Mouse (Mus musculus): ENCODE results near the gene Adra2b. TPM values are rescaled to one million over a fixed set of nuclear protein-coding genes. Genes with fewer than 3 reads are reported as not detected.

The Adra2b gene
- total RNA-seq (2021), result under 1 TPM; 0.61 to 0.88 TPM

DNA sequence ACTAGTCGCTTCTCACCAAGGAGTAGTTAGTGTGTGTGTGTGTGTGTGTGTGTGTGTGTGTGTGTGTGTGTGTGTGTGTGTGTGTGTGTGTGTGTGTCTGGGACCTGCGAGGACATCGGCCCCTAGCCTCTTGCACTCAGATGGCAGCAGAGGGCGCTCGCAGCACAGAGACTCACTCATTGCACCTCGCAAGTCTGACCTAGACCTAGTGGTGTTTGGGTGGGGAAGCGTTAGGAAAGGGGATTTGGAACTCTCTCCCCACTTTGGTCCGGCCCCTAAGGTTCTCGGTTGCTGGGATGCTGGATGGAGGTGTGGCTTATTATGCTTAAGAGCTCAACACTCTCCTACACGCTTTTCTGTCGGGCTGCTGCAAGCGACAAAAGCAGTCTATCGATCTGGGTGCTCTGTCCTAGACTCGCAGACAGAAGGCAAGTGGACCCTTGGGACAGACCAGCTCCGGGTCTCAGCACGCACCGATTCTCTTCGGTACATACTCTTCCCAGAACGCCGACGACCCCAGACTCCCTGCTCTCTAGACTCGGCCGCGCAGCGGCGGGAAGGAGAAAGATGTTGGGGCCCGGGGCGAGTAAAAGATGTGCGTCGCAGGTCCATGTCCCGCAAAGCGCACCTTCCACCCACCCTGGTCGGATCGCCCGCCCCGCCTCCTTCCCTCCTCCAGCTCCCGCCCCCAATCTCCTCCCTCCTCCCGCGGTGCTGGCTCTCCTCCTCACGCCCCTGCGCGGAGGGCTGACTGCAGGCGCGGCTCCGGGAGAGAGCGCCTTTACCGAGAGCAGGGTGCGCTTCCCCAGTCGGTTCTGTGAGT, at the start of gene Adra2b:
Gene Adra2b, plus strand, starts transcription at position 750 of the 823 bp plus-strand sequence.
- intact Hi-C loops (cut with DNase I), result loop anchor here (1.0 to 5.0 kb wide), 5 partner anchors 26 to 195 kb away; no protein-coding TSS in a partner anchor
- peak; percentile 56 for DNase-seq (ENCODE audit: low spot score)

- no peak for DNase-seq (ENCODE audit: low spot score)
- intact Hi-C loops (cut with DNase I), result no loop called here
Observed at GRCm38 (mm10) chr2:127313878-127314277, 49.1 kb upstream of the Adra2b start.

DNA sequence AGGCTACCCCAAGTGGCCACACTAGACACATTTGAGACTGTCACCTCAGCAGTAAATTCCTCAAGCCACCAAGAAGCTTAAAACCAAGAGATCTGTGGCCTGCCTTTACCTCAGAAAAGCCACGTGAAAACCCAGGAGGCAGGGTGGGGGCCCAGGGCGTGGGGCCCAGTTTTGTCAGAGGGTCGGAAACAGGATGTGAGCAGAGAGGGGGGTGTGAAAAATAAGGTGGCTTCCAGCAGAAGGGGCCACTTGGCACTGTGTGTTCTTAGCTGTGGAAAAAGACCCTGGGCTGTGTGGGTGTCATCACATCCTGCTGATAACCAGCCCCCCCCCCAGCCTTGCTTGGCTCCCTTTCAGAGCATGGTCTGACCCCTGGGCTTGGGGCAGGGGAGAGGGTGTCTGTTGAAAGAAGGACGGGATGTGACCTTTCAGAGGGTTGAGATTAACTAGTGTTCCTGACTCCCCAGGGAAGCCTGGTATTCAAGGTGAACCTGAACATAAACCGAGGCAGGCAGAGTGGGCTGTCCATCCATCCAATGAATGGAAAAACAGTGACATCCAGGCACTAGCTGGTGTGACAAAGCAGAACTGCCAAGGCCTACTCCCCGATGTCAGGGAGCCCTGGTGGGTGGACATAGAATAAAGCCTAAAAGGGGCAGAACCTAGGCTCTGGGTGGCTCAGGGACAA, 48.4 kb upstream of the Adra2b start:
- DNase-seq (ENCODE audit: low spot score), result no peak
- intact Hi-C loops (cut with DNase I), result no loop called here

GRCm38 (mm10) chr2:127315155-127315470, 47.9 kb upstream of the Adra2b start:
- intact Hi-C loops (cut with DNase I), result no loop called here
- no peak for DNase-seq (ENCODE audit: low spot score)

DNA sequence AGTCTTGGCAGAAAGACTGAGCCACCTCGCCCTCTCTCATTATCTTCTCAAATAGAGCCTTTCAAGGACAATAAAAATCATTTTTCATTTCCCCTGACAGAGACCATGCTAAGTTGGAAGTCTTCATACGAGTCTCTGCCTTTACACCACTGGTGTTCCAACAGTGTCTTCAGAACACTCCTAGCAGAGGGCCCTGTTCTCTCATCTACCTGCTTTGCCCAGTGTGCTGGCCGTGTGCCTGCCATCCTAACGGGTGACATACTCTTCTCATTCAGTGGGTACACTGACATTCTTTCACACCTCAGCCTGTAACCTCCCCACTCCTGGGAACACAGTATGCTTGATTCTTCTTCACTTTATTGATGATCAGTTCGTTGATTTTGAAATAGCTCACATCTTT, 46.6 kb upstream of the Adra2b start:
- no peak for DNase-seq (ENCODE audit: low spot score)
- intact Hi-C loops (cut with DNase I), result no loop called here

DNA sequence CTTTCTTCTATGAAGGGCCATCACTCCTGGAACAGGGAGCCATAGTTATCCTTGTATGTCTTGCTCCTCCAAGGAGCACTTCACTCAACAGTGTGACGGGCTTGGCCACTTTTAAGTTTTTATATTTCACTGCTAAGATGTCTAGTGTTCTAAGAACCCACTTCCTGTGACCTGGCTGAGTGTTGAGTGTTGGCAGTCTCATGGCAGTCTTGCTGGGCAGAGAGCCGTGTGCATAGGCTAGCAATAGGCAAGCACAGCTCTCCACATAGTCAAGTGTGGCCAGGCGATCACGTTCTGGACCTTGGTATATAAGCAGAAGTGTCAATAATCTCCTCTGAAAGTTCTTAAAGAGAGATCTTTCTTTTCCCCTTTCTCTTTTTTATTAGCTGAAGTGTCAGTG, 44.9 kb upstream of the Adra2b start:
- intact Hi-C loops (cut with DNase I), result no loop called here
- no peak for DNase-seq (ENCODE audit: low spot score)

DNA sequence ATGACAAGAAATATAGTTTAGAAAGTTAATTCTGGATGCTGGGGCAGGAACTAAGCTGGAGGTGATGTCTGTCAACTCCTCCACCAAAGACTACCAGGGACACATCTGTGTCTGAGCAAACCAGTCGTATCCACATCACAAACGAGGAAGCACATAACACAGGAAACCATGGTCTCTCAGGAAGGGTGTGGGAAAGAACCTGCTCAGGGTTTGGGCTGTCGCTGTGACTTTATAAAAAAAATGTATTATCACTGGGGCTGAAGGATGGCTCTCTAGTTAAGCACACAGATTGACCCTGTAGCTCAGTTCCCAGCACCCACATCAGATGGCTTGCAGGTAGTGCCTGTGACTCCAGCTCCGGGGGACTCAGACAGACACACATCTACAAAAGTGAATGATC, 43.9 kb upstream of the Adra2b start:
- no peak for DNase-seq (ENCODE audit: low spot score)
- intact Hi-C loops (cut with DNase I), result no loop called here

- no peak for DNase-seq (ENCODE audit: low spot score)
- intact Hi-C loops (cut with DNase I), result no loop called here
Observed at GRCm38 (mm10) chr2:127322671-127323285, 40.2 kb upstream of the Adra2b start.

- intact Hi-C loops (cut with DNase I), result no loop called here
- no peak for DNase-seq (ENCODE audit: low spot score)
Observed at GRCm38 (mm10) chr2:127323667-127324066, 39.3 kb upstream of the Adra2b start.

GRCm38 (mm10) chr2:127324456-127324855, 38.6 kb upstream of the Adra2b start:
- DNase-seq (ENCODE audit: low spot score), result no peak
- intact Hi-C loops (cut with DNase I), result no loop called here

- no peak for DNase-seq (ENCODE audit: low spot score)
- intact Hi-C loops (cut with DNase I), result no loop called here
Observed at GRCm38 (mm10) chr2:127328090-127328851, 34.7 kb upstream of the Adra2b start.

GRCm38 (mm10) chr2:127332807-127333570, 30.0 kb upstream of the Adra2b start:
- intact Hi-C loops (cut with DNase I), result no loop called here

GRCm38 (mm10) chr2:127333945-127334603, 28.9 kb upstream of the Adra2b start:
- intact Hi-C loops (cut with DNase I), result no loop called here
- DNase-seq (ENCODE audit: low spot score), result no peak

More at GRCm38 (mm10) chr2:127332807-127333570, 30.0 kb upstream of the Adra2b start:
- no peak for DNase-seq (ENCODE audit: low spot score)

- intact Hi-C loops (cut with DNase I), result no loop called here
- no peak for DNase-seq (ENCODE audit: low spot score)
Observed at GRCm38 (mm10) chr2:127335078-127335541, 27.9 kb upstream of the Adra2b start.

- intact Hi-C loops (cut with DNase I), result no loop called here
Observed at GRCm38 (mm10) chr2:127335767-127336496, 27.1 kb upstream of the Adra2b start, which contains the start of gene Dusp2. Gene Dusp2, plus strand, starts transcription at chr2:127336159.

DNA sequence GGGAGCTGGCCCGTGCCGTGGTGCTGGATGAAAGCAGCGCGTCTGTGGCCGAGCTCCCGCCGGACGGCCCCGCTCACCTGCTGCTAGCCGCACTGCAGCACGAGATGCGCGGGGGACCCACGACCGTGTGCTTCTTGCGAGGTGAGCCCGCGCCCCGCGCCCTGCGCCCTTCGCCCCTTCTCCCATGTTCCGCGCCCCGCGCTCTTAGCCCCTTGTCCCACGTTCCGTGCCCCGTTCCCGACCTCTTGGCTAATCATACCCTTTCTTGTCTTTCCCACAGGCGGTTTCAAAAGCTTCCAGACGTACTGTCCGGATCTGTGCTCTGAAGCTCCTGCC, 26.5 kb upstream of the Adra2b start:
- intact Hi-C loops (cut with DNase I), result no loop called here
- no peak for DNase-seq (ENCODE audit: low spot score)

More at GRCm38 (mm10) chr2:127335767-127336496, 27.1 kb upstream of the Adra2b start, which contains the start of gene Dusp2:
- peak; percentile 76 for DNase-seq (ENCODE audit: low spot score)

- intact Hi-C loops (cut with DNase I), result no loop called here
- no peak for DNase-seq (ENCODE audit: low spot score)
Observed at GRCm38 (mm10) chr2:127336885-127337284, 26.1 kb upstream of the Adra2b start.

- DNase-seq (ENCODE audit: low spot score), result no peak
- intact Hi-C loops (cut with DNase I), result no loop called here
Observed at GRCm38 (mm10) chr2:127337531-127337930, 25.5 kb upstream of the Adra2b start.

Measured in heart, postnatal 25 days (tissue).